Mouse (Mus musculus) cerebellum, adult 2 months (tissue): ENCODE measurements around the gene Rab31. TPM values are rescaled to one million over a fixed set of nuclear protein-coding genes. Genes with fewer than 3 reads are reported as not detected.

Experiments
- DNase-seq, 2 experiments: peaks; one replicate each; pipeline ENCODE4 v3.0.0; 2021
- H3K27ac ChIP-seq: fragments of 200-500 bp; 2 replicates; pipeline ENCODE4 v1.5.1; 2012; ENCODE audit warnings: low read length, control low read depth, inconsistent platforms; ENCODE audit not compliant: insufficient read depth
- H3K27me3 ChIP-seq: fragments of 200-500 bp; 2 replicates; pipeline ENCODE4 v1.6.1; 2012; ENCODE audit warnings: inconsistent platforms, mild to moderate bottlenecking, low read length, moderate library complexity; ENCODE audit not compliant: control insufficient read depth, insufficient read depth
- H3K4me1 ChIP-seq: fragments of 200-500 bp; 2 replicates; pipeline ENCODE4 v1.6.1; 2011; ENCODE audit warnings: low read length; ENCODE audit not compliant: control insufficient read depth, insufficient read depth
- H3K4me3 ChIP-seq: fragments of 200-500 bp; replicated peaks from 2 replicates; pipeline ENCODE3; 2011; ENCODE audit warnings: mild to moderate bottlenecking, low read depth, low read length, control low read depth; ENCODE audit not compliant: insufficient read depth
- CTCF ChIP-seq: fragments of 200-500 bp; IDR thresholded peaks from 2 replicates; pipeline ENCODE4 v1.5.1; 2011; ENCODE audit warnings: low read depth, mild to moderate bottlenecking, control low read depth, low read length, moderate library complexity, borderline replicate concordance; ENCODE audit not compliant: insufficient read depth
- POLR2A ChIP-seq: fragments of 200-500 bp; IDR thresholded peaks from 2 replicates; pipeline ENCODE4 v1.6.1; 2011; ENCODE audit warnings: low read length, control low read depth, borderline replicate concordance; ENCODE audit not compliant: insufficient read depth
- WGBS: fragments of 180-500 bp; shearing (Covaris S2); methylation state at CpG from one replicate; pipeline ENCODE4 v1.1.7; 2018; 5-methylcytosine and 5-hydroxymethylcytosine counted together
- polyA plus RNA-seq: library from polyadenylated mRNA; depleted of rRNA; stranded (reverse); fragments of >200 nt; gene quantifications from 2 replicates; pipeline ENCODE4 v1.2.3, GENCODE M21; 2012

The Rab31 gene
- polyA plus RNA-seq, 1 experiment, result 79.7 TPM

- DNase-seq, result no peak
- Histone ChIP-seq H3K27me3 (no peaks in the 10 kb centered on the region), H3K4me3 (no peak overlapping the region), H3K4me1 (no peaks in the 10 kb centered on the region), H3K27ac (no peak overlapping the region)
- WGBS, result 91% methylated on average over 3 of the region's 3 CpGs
- TF ChIP-seq POLR2A, result no peak
- TF ChIP-seq CTCF, result no peak
These were observed 109.9 kb downstream of the Rab31 start for GRCm38 (mm10) chr17:65662662-65663061.

- no peak for DNase-seq
- Histone ChIP-seq H3K4me1 (no peaks in the 10 kb centered on the region), H3K27ac (no peak overlapping the region), H3K4me3 (no peak overlapping the region), H3K27me3 (no peaks in the 10 kb centered on the region)
- no peak for TF ChIP-seq CTCF
- no peak for TF ChIP-seq POLR2A
- 85% methylated on average over 2 of the region's 2 CpGs for WGBS
These were observed 114.1 kb downstream of the Rab31 start for GRCm38 (mm10) chr17:65658416-65658815.

GRCm38 (mm10) chr17:65657958-65658357, 114.6 kb downstream of the Rab31 start:
- no peak for DNase-seq
- H3K4me1 ChIP-seq, result no peaks in the 10 kb centered on the region
- no peaks in the 10 kb centered on the region for H3K27me3 ChIP-seq
- WGBS, result 88% methylated on average over 9 of the region's 9 CpGs
- TF ChIP-seq POLR2A, result no peak
- no peak for TF ChIP-seq CTCF
- no peak overlapping the region for H3K27ac ChIP-seq
- no peak overlapping the region for H3K4me3 ChIP-seq

- WGBS, result 95% methylated on average over 6 of the region's 6 CpGs
- no peak for TF ChIP-seq POLR2A
- Histone ChIP-seq H3K27me3 (no peaks in the 10 kb centered on the region), H3K27ac (no peak overlapping the region), H3K4me3 (no peak overlapping the region), H3K4me1 (no peaks in the 10 kb centered on the region)
- no peak for DNase-seq
These were observed 115.8 kb downstream of the Rab31 start for GRCm38 (mm10) chr17:65656731-65657130.

GRCm38 (mm10) chr17:65656076-65656475, 116.5 kb downstream of the Rab31 start:
- WGBS, result 90% methylated on average over 8 of the region's 8 CpGs
- no peak overlapping the region for H3K27ac ChIP-seq
- no peak overlapping the region for H3K4me3 ChIP-seq
- no peaks in the 10 kb centered on the region for H3K4me1 ChIP-seq
- no peak for TF ChIP-seq POLR2A
- no peak for TF ChIP-seq CTCF
- no peaks in the 10 kb centered on the region for H3K27me3 ChIP-seq
- no peak for DNase-seq

- Histone ChIP-seq H3K4me3 (no peak overlapping the region), H3K27me3 (no peaks in the 10 kb centered on the region), H3K27ac (no peak overlapping the region), H3K4me1 (no peaks in the 10 kb centered on the region; the same call in 1 of the 2 replicates)
- DNase-seq, result no peak
- TF ChIP-seq POLR2A (no peak), CTCF (no peak)
- 73% methylated on average over 4 of the region's 4 CpGs for WGBS
These were observed 116.9 kb downstream of the Rab31 start for GRCm38 (mm10) chr17:65655608-65656007.

- no peaks in the 10 kb centered on the region for H3K27me3 ChIP-seq
- H3K4me3 ChIP-seq, result no peak overlapping the region
- WGBS, result 48% methylated on average over 6 of the region's 6 CpGs
- H3K4me1 ChIP-seq, result peaks cover 8% of the 10 kb centered on the region
- DNase-seq, result no peak
- no peak overlapping the region for H3K27ac ChIP-seq
- TF ChIP-seq CTCF (no peak), POLR2A (no peak)
These were observed 122.0 kb downstream of the Rab31 start for GRCm38 (mm10) chr17:65650598-65650997.

GRCm38 (mm10) chr17:65649175-65649493, 123.4 kb downstream of the Rab31 start:
- DNase-seq, result no peak
- TF ChIP-seq CTCF (no peak), POLR2A (no peak)
- Histone ChIP-seq H3K4me3 (no peak overlapping the region), H3K27ac (no peak overlapping the region), H3K27me3 (no peaks in the 10 kb centered on the region), H3K4me1 (peaks cover 8% of the 10 kb centered on the region)
- 100% methylated on average over 2 of the region's 2 CpGs for WGBS
